Mouse (Mus musculus): ENCODE data around the gene Ap3b1.
"Not testable (repeated sequence)": the region's sequence is repeated elsewhere in the genome, so short reads cannot be mapped to it uniquely, and the experiment has no call there.

The Ap3b1 gene

DNA sequence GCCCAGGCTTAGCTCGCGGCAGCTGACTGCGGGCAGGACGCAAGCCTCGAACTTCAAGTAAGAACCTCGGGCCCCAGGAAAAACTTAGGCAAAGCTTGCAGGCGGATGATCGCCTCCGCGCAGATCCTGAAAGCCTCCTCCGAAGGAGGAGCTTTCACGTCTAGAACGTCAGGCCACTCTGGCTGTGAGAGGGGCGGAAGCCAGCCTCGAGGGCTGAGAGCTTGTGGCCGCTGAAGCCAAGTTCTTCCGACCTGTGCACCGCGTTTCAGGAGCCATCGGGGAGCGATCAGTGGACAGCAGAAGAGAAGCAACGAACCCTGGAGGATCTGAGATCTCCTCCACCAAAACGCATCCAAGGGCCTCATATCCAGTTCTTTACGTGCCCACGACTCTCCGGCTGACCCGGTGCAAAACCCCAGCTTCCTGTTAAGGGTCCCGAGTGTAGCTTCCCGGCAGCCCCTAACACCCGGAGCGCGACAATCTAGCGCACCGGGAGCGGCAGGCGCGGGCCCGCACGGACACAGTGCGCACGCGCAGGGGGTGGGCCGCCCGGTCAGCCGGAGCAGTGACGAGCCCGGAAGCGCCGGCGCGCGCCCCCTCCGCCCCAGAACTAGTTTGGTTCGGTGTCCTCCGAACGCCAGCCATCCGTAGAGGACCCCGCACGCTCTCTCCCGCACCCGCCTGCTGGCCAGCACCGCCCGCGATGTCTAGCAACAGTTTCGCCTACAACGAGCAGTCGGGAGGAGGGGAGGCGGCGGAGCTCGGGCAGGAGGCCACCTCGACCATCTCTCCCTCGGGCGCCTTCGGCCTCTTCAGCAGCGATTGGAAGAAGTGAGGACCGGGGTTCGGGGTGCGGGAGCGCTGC, at the start of gene Ap3b1:
Ap3b1 (plus strand) TSS at position 560 of the 865 bp plus-strand sequence.
- peak; percentile 96 for DNase-seq

- DNase-seq, result not testable (repeated sequence)
Observed at GRCm38 (mm10) chr13:94312812-94313211, 45.9 kb upstream of the Ap3b1 start.

GRCm38 (mm10) chr13:94316975-94317511, 41.7 kb upstream of the Ap3b1 start:
- DNase-seq, result no peak

DNA sequence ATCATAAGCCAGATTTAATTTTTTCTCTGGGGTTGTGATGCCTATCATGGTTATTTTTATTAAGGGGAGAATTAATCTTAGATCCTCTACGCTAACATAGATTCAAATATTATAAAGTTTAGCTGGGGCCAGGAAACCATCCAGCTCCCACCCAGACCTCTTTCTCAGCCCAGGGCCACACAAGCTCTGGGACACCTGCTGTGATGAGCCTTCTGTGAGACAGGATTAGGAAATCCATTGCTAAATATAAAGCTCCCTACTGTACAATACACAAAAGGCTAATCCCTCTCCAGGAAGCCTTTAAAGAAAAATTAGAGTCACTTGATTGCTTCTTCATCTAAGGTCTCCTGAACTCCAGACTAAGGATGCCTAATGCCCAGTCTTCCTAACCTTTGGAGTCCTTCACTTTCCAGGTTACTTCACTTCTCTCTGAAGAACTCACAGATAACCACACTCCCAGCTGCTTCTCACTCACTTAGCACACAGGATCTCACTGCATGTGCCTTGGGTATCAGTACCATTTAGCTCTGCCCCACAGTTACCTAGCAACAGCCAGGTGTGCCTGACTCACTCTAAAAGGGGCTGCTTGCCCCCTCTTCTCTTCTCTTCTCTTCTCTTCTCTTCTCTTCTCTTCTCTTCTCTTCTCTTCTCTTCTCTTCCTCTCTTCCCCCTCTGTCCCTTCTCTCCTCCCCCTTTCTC, 37.5 kb upstream of the Ap3b1 start:
- DNase-seq, result no peak

GRCm38 (mm10) chr13:94322475-94322874, 36.3 kb upstream of the Ap3b1 start:
- DNase-seq, result no peak

GRCm38 (mm10) chr13:94328063-94328462, 30.7 kb upstream of the Ap3b1 start:
- no peak for DNase-seq

DNA sequence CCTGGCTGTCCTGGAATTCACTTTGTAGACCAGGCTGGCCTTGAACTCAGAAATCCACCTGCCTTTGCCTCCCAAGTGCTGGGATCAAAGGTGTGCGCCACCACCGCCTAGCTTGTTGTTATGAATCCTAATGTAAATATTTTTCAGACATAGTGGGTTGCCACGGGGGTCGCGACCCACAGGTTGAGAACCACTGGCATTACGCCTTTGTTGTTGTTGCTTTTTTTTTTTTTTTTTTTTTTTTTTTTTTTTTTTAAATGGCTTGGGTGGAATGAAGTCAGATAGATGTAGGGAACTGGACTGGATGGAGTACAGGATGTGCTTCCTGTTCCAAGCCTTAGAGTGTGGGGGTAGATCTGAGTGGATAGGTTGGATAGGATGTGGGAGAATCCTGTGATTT, 29.8 kb upstream of the Ap3b1 start:
- DNase-seq, result not testable (repeated sequence)

- no peak for DNase-seq
Observed at GRCm38 (mm10) chr13:94330392-94330979, 28.3 kb upstream of the Ap3b1 start.

DNA sequence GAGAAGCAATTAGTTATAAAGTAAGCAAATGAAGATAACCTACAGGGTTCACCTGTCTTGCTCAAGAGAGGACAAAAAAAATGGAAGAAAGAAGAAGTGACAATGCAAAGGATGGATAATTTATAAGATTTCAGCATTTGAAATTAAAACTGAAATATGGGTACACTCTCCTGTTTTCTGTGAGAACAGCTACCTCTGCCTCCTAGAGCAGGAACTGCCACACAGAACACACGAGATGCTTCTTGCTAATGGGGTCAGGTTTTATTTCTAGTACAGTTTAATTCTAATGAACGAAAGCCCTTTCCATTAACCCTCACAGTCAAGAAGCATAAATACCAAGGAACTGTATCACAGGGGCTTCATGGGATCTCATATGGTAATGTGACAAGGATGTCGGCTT, 20.4 kb upstream of the Ap3b1 start:
- DNase-seq, result no peak

- no peak for DNase-seq
Observed at GRCm38 (mm10) chr13:94343192-94343591, 15.6 kb upstream of the Ap3b1 start.

DNA sequence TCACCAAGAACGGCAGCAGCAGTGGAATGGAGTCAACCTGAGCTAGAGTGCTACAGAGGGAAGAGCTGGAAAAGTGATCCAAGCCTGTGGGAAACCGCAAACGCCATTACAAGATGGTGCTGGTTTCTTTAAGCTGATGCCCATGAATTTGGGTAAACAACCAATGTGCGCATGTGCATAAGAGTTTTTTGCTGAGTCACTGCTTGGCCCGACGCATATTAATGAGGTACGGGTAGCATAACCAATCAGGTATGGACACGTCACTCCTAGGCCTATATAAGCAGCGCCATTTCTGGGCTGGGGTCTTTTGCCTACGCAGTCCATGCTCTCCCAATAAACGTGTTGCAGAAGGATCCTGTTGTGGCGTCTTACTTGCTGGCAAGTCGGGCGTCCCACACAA, 14.2 kb upstream of the Ap3b1 start:
- not testable (repeated sequence) for DNase-seq

DNA sequence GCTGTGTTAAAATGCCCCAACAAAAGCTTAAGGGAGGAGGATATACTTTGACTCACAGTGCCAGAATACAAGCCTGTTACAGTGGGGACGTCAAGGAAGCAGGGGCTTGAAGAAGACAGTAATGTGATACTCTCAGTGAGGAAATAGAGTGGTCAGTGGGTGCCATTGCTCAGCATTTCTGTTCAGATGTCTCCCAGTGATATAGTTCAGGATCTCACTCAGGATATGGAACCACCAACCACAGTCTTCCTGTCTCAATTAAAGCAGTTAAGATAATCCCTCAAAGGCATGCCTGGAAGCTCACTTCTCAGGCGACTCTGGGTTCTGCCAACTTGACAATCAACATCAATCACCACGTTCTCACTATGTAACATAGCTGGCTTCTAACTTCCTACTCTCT, 4.2 kb upstream of the Ap3b1 start:
- no peak for DNase-seq

GRCm38 (mm10) chr13:94358101-94358400, 709 bp upstream of the Ap3b1 start:
- no peak for DNase-seq

DNA sequence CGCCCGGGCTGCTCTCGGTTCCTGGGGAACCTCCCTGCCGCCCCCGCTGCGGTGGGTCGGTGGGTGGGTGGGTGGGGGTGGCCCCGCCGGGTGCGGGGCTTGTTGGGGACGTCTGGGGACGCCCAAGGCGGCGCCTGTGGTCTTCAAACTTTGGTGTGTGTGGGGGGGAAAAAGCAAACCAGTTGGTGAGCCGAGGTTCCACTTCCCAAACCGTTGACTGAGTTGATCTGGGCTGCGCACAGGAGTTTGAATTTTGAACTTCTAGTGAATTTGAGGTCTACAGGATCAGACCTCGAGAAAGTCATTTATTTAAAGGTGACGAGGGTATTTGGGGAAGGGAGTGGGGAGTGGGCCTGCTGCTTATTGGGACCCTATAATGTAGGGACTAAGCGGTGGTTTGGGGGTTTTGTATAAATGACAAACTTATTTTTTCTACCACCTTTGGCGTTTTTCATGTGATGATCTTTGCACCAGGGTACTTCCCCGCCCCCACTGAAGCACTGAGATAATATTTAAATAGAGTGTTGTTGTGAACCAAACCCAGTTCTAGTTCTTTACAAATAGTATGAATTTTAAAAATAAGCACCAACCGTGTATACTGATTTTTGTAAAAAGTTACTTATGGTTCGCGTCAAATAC, 641 bp downstream of the Ap3b1 start:
- DNase-seq, result no peak

- not testable (repeated sequence) for DNase-seq
Observed at GRCm38 (mm10) chr13:94361013-94361580, 2.3 kb downstream of the Ap3b1 start.

DNA sequence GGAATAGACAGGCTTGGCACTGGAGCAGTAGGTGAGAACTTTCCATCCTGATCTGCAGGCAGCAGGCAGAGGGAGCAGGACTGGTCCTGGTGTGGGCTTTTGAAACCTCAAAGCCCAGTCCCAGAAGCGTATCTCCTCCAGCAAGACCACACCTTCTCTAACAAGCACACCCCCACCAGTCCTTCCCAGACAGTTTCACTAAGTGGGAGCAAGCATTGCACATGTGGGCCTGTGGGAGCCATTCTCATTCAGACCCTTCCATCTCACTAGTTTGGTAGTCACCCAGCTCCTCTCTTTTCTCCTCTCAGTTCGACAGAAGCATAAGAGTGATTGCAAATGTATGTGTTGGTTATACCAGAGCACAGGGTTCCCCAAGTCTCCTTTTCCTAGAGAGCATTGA, 5.6 kb downstream of the Ap3b1 start:
- DNase-seq, result no peak

DNA sequence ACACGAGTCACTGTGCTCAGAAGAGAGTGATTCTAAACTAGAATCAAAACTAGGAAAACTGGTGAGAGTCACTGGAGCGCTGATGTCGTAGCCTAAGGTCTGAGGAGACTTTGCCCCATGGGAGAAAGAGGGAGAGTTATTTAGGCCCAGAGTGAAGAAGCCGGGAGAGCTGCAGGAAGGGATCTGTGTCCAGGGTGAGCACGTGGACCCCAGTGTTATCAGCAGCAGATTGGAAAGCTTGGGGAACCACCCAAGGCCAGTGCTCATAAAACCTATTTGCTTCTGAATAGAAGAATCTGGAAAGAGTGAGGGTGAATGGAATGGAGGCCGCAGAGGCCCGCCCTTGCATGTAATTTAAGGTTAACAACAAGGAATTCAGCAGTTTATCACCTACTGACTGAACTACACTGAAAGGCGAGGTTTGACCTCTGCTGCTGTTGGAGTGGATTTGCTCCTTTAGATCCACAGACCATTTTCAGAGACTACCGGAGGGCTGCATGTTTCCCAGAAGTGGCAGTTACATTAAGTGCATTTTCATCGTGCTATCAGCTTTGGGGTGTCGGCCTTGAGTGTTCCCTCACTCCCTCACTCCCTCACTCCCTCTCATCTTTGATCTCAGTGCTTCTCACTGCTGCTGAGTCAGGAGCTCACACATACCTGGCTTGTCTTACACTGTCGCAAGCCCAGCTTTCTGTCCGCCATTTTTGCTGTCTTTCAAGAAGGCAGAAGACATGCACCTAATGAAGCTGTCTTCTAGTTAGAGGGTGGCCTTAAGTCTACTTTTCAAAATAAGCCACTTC, 6.5 kb downstream of the Ap3b1 start:
- DNase-seq, result no peak

- no peak for DNase-seq
Observed at GRCm38 (mm10) chr13:94367869-94368268, 9.1 kb downstream of the Ap3b1 start.

DNA sequence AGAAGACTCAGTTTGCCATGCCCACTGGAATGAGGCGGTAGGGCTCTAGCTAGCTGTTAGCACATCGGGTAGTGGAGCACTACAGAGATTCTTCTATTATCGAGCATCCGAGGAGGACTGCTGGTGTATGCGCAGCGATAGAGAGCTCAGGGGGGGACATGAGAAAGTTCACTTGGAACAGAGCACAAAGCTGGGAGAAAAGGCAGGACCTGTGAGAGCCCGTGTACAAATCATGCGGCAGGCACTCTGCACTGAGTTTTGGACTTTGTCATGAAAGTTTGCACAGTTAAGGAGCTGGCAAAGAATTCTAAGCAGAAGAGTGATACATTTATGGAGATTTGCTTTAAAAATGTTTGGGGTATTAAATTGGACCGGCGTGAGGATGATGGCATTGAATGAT, 11.8 kb downstream of the Ap3b1 start:
- no peak for DNase-seq

- DNase-seq, result no peak
Observed at GRCm38 (mm10) chr13:94372066-94372465, 13.3 kb downstream of the Ap3b1 start.

GRCm38 (mm10) chr13:94374131-94374530, 15.4 kb downstream of the Ap3b1 start:
- DNase-seq, result no peak

All from kidney, postnatal 10 days (tissue).